Mouse (Mus musculus): Measurements from ENCODE around the gene Adam12. TPM values are rescaled to one million over a fixed set of nuclear protein-coding genes. Genes with fewer than 3 reads are reported as not detected.

Gene Adam12
- polyA plus RNA-seq, 1 experiment, result not detected

DNA sequence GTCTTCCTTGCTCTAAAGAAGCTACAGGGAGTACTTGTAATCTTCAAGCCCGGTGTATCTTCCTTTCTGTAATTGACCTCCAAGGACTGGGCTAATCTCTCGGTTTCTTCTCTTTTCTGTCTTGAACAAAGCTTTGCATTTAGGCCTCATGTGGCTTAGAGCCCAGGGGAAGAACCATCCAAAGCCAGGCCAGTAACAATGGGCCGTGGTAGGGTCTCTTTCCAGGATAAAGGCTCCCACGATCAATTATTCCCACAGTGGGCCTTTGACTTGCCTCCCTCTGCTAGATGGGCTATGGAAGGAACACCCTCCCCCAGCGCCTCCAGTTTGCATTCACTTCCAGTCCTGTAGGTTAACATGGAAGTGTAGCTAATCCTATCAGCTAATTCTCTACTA lies 204.9 kb downstream of the Adam12 start:
- Histone ChIP-seq H3K4me1 (ENCODE audit: control insufficient read depth, insufficient read depth, low read length) (peaks cover 3% of the 10 kb centered on the region), H3K4me3 (ENCODE audit: insufficient read depth, low read depth, low read length) (no peak overlapping the region), H3K27ac (ENCODE audit: insufficient read depth, low read depth, low read length) (no peak overlapping the region)
- 70% methylated on average over 5 of the region's 5 CpGs for WGBS
- TF ChIP-seq CTCF (IDR thresholded peaks at IDR 0.05; ENCODE audit: insufficient read depth, low read depth, low read length) (no peak), POLR2A (IDR thresholded peaks at IDR 0.05; ENCODE audit: insufficient read depth, low read depth, low read length) (no peak)

DNA sequence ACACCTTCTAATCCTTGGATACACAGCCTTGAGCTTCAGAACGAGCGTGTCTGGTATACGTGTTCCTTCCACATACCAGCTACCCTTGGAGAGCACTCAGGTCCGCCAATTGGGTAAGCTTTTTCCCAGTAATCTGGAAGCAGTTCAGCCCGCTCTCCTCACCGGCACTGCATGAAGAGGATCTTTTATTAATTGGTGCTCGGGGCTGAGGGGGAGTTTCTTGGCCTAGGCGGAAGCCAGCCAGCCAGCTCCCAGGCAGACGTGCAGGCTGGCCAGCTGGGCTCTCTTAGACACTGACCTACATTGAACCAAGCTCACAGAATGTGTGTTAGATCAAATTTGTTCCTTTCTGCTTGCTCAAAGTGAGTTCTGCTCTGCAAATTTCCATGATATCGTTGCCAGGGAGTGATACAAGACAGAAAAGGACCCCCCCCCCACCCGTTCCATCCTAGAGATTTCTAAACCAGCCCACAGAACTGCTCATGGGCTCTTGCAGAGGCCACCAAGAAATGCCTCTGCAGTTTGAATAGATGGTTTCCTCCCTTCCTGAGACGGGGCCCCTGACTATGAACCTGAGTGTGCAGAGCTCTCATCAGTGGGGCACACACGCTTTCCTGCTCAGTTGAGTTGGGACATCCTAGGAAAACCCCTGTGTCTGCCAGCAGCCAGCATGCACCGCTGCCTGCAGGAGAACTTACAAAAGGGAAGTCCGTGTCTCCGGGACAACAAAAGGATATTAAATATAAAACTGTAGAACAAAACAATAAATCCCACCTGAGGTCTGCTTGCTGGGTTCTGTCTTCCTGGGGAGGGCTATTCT lies 205.5 kb downstream of the Adam12 start:
- no peak for TF ChIP-seq POLR2A (IDR thresholded peaks at IDR 0.05; ENCODE audit: insufficient read depth, low read depth, low read length)
- TF ChIP-seq CTCF (IDR thresholded peaks at IDR 0.05; ENCODE audit: insufficient read depth, low read depth, low read length), result no peak
- no peak overlapping the region for H3K4me3 ChIP-seq (ENCODE audit: insufficient read depth, low read depth, low read length)
- H3K27ac ChIP-seq (ENCODE audit: insufficient read depth, low read depth, low read length), result 0 out of 2 replicates have a peak overlapping the region, but pooled peaks have one; percentile 13
- 51% methylated on average over 16 of the region's 16 CpGs for WGBS
- H3K4me1 ChIP-seq (ENCODE audit: control insufficient read depth, insufficient read depth, low read length), result peaks cover 3% of the 10 kb centered on the region

DNA sequence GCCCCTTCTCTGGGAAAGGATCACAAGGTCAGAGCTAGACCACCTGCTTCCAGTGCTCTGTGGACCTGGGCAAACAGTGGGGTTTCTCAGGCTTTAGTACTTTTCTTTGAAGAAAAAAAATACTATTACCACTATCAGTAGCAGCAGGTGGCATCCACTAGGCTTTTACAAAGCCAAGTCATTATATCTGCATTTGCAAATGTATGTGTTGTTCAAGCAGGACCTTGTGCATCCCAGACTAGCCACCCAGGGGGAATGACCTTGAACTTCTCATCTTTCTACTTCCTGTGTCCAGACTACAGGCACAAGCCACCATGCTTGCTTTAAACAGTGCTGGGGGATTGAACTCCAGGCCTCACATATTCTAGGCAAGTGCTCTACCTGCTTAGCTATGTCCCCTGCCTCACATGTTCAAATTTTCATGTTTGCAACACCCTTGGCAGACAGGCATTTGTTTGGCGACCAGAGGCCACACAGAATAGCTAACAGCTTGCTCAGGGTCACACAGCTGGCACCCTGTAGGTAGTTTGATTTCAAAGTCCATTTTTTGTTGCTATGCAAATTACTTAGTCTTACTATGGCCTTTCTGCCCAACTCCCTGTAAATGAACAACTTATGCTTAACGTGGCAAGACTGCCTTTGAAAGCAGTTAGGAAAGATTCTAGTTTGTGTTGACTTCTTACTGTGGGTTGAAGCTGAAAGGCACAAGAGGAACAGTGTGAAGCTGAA lies 209.6 kb downstream of the Adam12 start:
- H3K27ac ChIP-seq (ENCODE audit: insufficient read depth, low read depth, low read length), result no peak overlapping the region
- TF ChIP-seq POLR2A (IDR thresholded peaks at IDR 0.05; ENCODE audit: insufficient read depth, low read depth, low read length), result no peak
- TF ChIP-seq CTCF (IDR thresholded peaks at IDR 0.05; ENCODE audit: insufficient read depth, low read depth, low read length), result no peak
- WGBS, result 83% methylated on average over 2 of the region's 2 CpGs
- no peak overlapping the region for H3K4me3 ChIP-seq (ENCODE audit: insufficient read depth, low read depth, low read length)
- H3K4me1 ChIP-seq (ENCODE audit: control insufficient read depth, insufficient read depth, low read length), result peaks cover 3% of the 10 kb centered on the region

DNA sequence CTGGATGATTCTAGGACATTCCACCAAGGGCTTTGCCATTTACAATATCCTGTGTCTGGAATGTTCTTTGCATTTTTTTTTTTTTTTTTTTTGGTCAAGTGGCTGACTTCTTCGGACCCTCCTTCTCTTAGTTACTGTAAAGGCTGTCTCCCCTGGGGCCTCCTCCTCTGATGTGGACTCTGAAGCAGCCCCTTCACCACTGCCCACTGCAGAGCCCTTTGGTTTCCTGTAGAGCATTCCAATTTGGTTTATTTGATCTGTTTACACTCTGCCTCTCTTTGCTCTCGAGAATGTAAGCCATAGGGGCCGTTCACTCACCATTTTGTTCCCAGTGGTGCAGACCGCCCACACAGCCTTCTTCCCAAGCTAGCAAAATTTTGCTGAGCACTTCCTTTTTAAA lies 216.7 kb downstream of the Adam12 start:
- Histone ChIP-seq H3K4me1 (ENCODE audit: control insufficient read depth, insufficient read depth, low read length) (peaks cover 9% of the 10 kb centered on the region), H3K4me3 (ENCODE audit: insufficient read depth, low read depth, low read length) (no peak overlapping the region), H3K27ac (ENCODE audit: insufficient read depth, low read depth, low read length) (no peak overlapping the region)
- 64% methylated on average over 4 of the region's 4 CpGs for WGBS
- TF ChIP-seq CTCF (IDR thresholded peaks at IDR 0.05; ENCODE audit: insufficient read depth, low read depth, low read length) (no peak), POLR2A (IDR thresholded peaks at IDR 0.05; ENCODE audit: insufficient read depth, low read depth, low read length) (no peak)

DNA sequence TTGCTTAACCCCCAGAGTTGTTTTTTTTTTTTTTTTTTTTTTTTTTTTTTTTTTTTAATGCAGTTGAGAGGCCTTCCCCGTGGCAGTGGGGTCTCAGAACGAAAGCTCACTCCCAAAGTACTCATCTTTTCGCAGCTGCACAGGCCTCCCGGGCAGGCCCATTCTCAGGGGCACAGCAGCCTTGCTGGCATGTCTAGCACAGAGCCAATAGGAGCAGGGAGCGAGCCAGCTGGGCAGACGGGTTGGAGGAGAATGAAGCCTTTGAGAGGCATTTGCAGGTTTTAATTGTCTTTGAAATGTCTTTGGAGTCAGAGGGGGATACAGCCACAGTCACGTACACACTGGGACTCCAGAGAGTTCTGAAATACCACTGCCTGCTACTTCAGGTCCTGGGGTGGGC lies 217.2 kb downstream of the Adam12 start:
- Histone ChIP-seq H3K4me1 (ENCODE audit: control insufficient read depth, insufficient read depth, low read length) (peaks cover 9% of the 10 kb centered on the region), H3K27ac (ENCODE audit: insufficient read depth, low read depth, low read length) (no peak overlapping the region), H3K4me3 (ENCODE audit: insufficient read depth, low read depth, low read length) (no peak overlapping the region)
- no peak for TF ChIP-seq CTCF (IDR thresholded peaks at IDR 0.05; ENCODE audit: insufficient read depth, low read depth, low read length)
- no peak for TF ChIP-seq POLR2A (IDR thresholded peaks at IDR 0.05; ENCODE audit: insufficient read depth, low read depth, low read length)
- 55% methylated on average over 7 of the region's 7 CpGs for WGBS

DNA sequence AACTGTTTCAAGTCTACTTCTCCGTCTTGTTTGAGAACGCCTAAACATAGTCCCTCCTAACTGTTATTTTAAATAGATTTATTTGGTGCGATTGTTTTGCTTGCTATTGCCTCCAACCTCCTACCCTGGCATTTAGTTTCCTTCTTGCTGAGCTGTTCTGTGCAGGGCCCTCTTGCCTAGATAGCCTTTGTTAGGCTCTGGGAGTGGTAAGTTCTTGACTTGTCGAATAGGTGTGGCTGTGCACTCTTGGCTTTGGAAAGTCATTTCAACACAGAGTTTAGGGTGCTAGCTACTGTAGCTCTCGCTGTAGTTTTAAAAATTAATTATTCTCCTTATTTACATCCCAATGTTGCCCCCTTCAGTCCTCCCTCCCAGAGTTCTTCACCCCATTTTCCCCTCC lies 222.8 kb downstream of the Adam12 start:
- H3K4me1 ChIP-seq (ENCODE audit: control insufficient read depth, insufficient read depth, low read length), result 0 out of 2 replicates have a peak, but pooled peaks cover 2% of the 10 kb centered on the region
- TF ChIP-seq CTCF (IDR thresholded peaks at IDR 0.05; ENCODE audit: insufficient read depth, low read depth, low read length) (no peak), POLR2A (IDR thresholded peaks at IDR 0.05; ENCODE audit: insufficient read depth, low read depth, low read length) (no peak)
- H3K4me3 ChIP-seq (ENCODE audit: insufficient read depth, low read depth, low read length), result no peak overlapping the region
- H3K27ac ChIP-seq (ENCODE audit: insufficient read depth, low read depth, low read length), result no peak overlapping the region
- whole genome bisulfite sequencing, result 70% methylated on average over 5 of the region's 5 CpGs

DNA sequence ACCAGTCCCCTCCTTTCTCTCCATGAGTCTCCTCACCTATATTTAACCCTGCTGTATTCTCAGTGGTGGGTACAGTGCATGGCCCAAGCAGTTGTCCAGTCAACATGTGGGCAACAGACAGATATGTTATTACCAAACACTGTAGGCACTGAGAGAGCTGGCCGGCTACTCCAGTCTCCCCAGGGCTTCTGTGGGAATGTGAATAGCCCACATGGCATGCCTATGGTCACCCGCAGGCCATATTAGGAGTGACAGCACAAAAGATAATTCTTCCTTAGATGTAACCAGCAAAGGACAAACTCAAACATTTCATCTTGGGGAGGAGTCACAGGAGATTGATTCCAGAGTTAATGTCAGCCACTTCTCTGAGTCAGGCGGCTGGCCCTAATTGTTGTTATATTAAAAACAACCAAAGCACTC lies 224.0 kb downstream of the Adam12 start:
- Histone ChIP-seq H3K27ac (ENCODE audit: insufficient read depth, low read depth, low read length) (no peak overlapping the region), H3K4me1 (ENCODE audit: control insufficient read depth, insufficient read depth, low read length) (no peaks in the 10 kb centered on the region), H3K4me3 (ENCODE audit: insufficient read depth, low read depth, low read length) (no peak overlapping the region)
- TF ChIP-seq POLR2A (IDR thresholded peaks at IDR 0.05; ENCODE audit: insufficient read depth, low read depth, low read length) (no peak), CTCF (IDR thresholded peaks at IDR 0.05; ENCODE audit: insufficient read depth, low read depth, low read length) (no peak)
- WGBS, result 81% methylated on average over 3 of the region's 3 CpGs

DNA sequence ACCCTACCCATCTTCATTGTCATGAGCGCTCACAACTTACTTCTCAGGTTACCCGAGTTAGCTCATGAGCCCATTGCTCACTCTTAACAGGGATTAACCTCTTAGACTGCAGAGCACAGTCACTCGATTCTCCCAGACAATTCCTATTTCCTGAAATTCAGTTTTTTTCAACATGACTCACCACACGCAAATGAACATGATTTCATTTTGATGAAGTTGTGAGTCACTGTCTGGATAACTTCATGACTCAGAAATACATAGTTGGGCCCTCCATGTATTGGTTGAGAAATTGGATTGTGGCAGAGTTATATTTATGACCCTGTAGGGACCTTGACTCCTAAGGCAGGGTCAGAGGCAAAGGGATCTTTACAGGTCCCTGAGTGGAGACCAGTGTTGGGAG lies 230.4 kb downstream of the Adam12 start:
- 76% methylated on average over 4 of the region's 4 CpGs for WGBS
- H3K4me3 ChIP-seq (ENCODE audit: insufficient read depth, low read depth, low read length), result no peak overlapping the region
- no peaks in the 10 kb centered on the region for H3K4me1 ChIP-seq (ENCODE audit: control insufficient read depth, insufficient read depth, low read length)
- TF ChIP-seq CTCF (IDR thresholded peaks at IDR 0.05; ENCODE audit: insufficient read depth, low read depth, low read length) (no peak), POLR2A (IDR thresholded peaks at IDR 0.05; ENCODE audit: insufficient read depth, low read depth, low read length) (no peak)
- H3K27ac ChIP-seq (ENCODE audit: insufficient read depth, low read depth, low read length), result no peak overlapping the region

DNA sequence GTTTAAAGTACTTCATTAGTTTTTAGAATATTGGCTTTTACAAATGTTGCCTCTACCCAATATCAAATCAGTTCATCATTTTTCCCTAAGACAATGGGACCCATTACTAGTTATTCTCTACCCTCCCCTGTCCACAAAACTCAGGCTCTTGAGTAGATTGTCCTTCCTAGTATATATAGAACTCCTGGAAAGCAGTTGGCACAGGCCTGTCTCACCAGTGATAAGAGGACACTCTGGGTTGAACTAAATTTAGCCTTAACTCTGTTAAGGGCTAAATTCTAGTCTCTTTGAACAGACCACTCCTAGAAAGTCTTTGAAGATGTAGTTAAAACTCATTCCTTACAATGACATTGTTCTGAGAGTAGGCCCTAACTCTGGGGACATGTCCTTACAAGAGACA lies 241.0 kb downstream of the Adam12 start:
- no peaks in the 10 kb centered on the region for H3K4me1 ChIP-seq (ENCODE audit: control insufficient read depth, insufficient read depth, low read length)
- TF ChIP-seq POLR2A (IDR thresholded peaks at IDR 0.05; ENCODE audit: insufficient read depth, low read depth, low read length) (no peak), CTCF (IDR thresholded peaks at IDR 0.05; ENCODE audit: insufficient read depth, low read depth, low read length) (no peak)
- no peak overlapping the region for H3K4me3 ChIP-seq (ENCODE audit: insufficient read depth, low read depth, low read length)
- H3K27ac ChIP-seq (ENCODE audit: insufficient read depth, low read depth, low read length), result no peak overlapping the region

Measured in olfactory bulb, adult 2 months (tissue).